Mouse (Mus musculus) spleen, postnatal 10 days (tissue): ENCODE measurements around the gene Fam131b.

ENCODE experiments used
- DNase-seq, 2 experiments: peaks; one replicate each; pipeline ENCODE4 v3.0.0; 2021 to 2022; ENCODE audit warnings: low spot score in 2 of 2

Gene Fam131b

GRCm38 (mm10) chr6:42324482-42325267 is at the start of gene Fam131b:
Gene Fam131b, minus strand, starts transcription at chr6:42324643.
- DNase-seq: peak in 1 of 2 experiments; percentile 25

- no peak for DNase-seq
Observed at GRCm38 (mm10) chr6:42373669-42374430, 49.4 kb upstream of the Fam131b start.

- DNase-seq: peak in 1 of 2 experiments; percentile 71
Observed at GRCm38 (mm10) chr6:42372816-42373547, 48.5 kb upstream of the Fam131b start, which contains the start of gene Epha1. Gene Epha1, minus strand, starts transcription at chr6:42373268.

- no peak for DNase-seq
Observed at GRCm38 (mm10) chr6:42372421-42372815, 48.0 kb upstream of the Fam131b start.

GRCm38 (mm10) chr6:42372001-42372400 is 47.6 kb upstream of the Fam131b start:
- DNase-seq: no peak

GRCm38 (mm10) chr6:42370630-42371363 is 46.4 kb upstream of the Fam131b start:
- no peak for DNase-seq

- DNase-seq: no peak
Observed at GRCm38 (mm10) chr6:42369870-42370269, 45.4 kb upstream of the Fam131b start.

- DNase-seq: no peak
Observed at GRCm38 (mm10) chr6:42365215-42365614, 40.8 kb upstream of the Fam131b start.

GRCm38 (mm10) chr6:42364607-42365006 is 40.2 kb upstream of the Fam131b start:
- DNase-seq: no peak

- DNase-seq: no peak
Observed at GRCm38 (mm10) chr6:42364066-42364465, 39.6 kb upstream of the Fam131b start.

GRCm38 (mm10) chr6:42362974-42363373 is 38.5 kb upstream of the Fam131b start:
- DNase-seq: no peak

- no peak for DNase-seq
Observed at GRCm38 (mm10) chr6:42362497-42362896, 38.1 kb upstream of the Fam131b start.

- DNase-seq: no peak
Observed at GRCm38 (mm10) chr6:42362074-42362473, 37.6 kb upstream of the Fam131b start.

- no peak for DNase-seq
Observed at GRCm38 (mm10) chr6:42361041-42361895, 36.8 kb upstream of the Fam131b start.

GRCm38 (mm10) chr6:42360231-42360840 is 35.9 kb upstream of the Fam131b start:
- no peak for DNase-seq

- no peak for DNase-seq
Observed at GRCm38 (mm10) chr6:42359364-42360147, 35.1 kb upstream of the Fam131b start.

- DNase-seq: no peak
Observed at GRCm38 (mm10) chr6:42358901-42359300, 34.5 kb upstream of the Fam131b start.

GRCm38 (mm10) chr6:42357901-42358300 is 33.5 kb upstream of the Fam131b start:
- DNase-seq: no peak

GRCm38 (mm10) chr6:42356913-42357312 is 32.5 kb upstream of the Fam131b start:
- DNase-seq: no peak
